Mouse (Mus musculus) lung, postnatal 0 days (tissue): Measurements from ENCODE around the gene 1600002K03Rik.

Source experiments
- CTCF ChIP-seq: IDR thresholded peaks from 2 replicates; pipeline ENCODE4 v1.5.1; 2016; ENCODE audit warnings: antibody characterized with exemption, mild to moderate bottlenecking
- EP300 ChIP-seq: IDR thresholded peaks from 2 replicates; pipeline ENCODE4 v1.6.1; 2016; ENCODE audit warnings: antibody characterized with exemption, mild to moderate bottlenecking, control low read depth

- TF ChIP-seq CTCF (peak; percentile 79), EP300 (no peak; the same call in 1 of the 2 replicates)
These were observed 24.0 kb upstream of the 1600002K03Rik start for GRCm38 (mm10) chr10:80148610-80149290.
